Mouse (Mus musculus): ENCODE measurements around the gene Glb1. TPM values are rescaled to one million over a fixed set of nuclear protein-coding genes. Genes with fewer than 3 reads are reported as not detected.

The Glb1 gene
- polyA plus RNA-seq, 1 experiment, result 144 TPM

DNA sequence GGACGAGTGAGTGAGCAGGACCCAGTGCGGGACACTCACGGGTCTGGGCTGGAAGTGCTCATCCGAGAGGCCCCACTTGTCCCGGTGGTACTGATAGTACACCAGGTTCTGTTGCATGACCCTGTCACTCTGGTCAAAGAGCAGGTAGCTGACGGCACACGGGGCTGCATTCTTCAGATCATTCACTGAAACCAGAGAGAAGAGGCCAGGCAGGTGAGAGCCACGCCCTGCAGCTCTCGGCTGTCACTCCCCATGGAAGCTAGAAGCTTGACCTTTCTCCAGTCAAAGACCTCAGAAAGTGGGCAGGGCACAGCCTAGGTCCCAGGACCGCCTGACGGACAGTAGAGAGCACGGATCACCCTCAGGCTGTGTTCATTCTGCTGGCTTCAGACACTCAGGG is 21.0 kb upstream of the Glb1 start:
- peak overlapping the region; percentile 13; the same call in 1 of the 2 replicates for H3K27ac ChIP-seq (ENCODE audit: insufficient read depth, low read depth, low read length)
- no peaks in the 10 kb centered on the region; the same call in 1 of the 2 replicates for H3K36me3 ChIP-seq (ENCODE audit: control insufficient read depth, insufficient read depth, low read length)
- H3K4me1 ChIP-seq (ENCODE audit: control insufficient read depth, insufficient read depth, low read length), result peaks cover 6% of the 10 kb centered on the region; the same call in 1 of the 2 replicates
- peak; percentile 59 for DNase-seq
- WGBS, result 64% methylated on average over 12 of the region's 12 CpGs
- no peak overlapping the region for H3K4me3 ChIP-seq (ENCODE audit: insufficient read depth, low read depth, low read length)
- H3K27me3 ChIP-seq (replicated peaks; ENCODE audit: control insufficient read depth, insufficient read depth, low read length), result no peaks in the 10 kb centered on the region
- TF ChIP-seq CTCF (conservative IDR thresholded peaks at IDR 0.05; ENCODE audit: insufficient read depth, insufficient read length, low read depth, low read length) (no peak), POLR2A (IDR thresholded peaks at IDR 0.05; ENCODE audit: low read depth, low read length) (no peak)

DNA sequence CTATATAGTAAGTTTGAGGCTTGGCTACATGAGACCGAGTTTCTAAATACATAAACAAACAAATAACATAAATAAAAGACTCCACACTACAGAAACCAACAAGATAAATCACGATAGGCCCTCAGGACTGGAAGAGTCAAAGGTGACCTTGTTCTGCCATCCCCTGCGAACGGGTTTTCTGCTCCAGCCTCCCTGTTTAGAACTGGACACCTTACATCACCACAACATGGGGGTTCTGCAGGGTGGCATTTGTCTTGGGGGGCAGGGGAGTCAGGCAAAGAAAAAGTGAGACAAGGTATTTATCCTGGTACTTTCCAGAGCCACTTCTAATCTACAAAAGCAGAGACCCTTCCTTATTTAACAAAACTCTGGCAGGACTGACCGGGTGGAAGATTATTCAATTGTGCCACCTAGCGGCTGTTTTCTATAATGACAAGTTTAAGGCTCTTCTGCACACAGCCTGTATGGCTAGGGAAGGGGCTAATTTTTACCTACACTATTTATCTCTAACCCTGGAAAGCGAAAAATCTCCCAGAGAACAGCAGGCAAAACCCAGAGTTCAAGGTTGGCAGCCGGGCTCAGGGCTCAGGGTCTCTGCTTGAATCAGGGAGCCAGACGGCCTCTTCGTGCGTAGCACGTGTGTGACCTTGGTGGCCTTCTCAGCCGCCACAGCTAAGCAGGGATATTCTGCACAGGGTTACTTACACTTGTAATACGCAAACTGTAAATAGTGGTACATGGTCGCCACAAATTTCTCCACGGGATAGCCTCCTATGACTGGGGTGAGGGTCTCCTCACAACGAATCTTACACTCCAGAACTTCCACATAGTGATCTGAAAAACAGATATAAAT is 19.8 kb upstream of the Glb1 start:
- Histone ChIP-seq H3K4me1 (ENCODE audit: control insufficient read depth, insufficient read depth, low read length) (peaks cover 6% of the 10 kb centered on the region; the same call in 1 of the 2 replicates), H3K27me3 (replicated peaks; ENCODE audit: control insufficient read depth, insufficient read depth, low read length) (no peaks in the 10 kb centered on the region), H3K27ac (ENCODE audit: insufficient read depth, low read depth, low read length) (no peak overlapping the region), H3K36me3 (ENCODE audit: control insufficient read depth, insufficient read depth, low read length) (no peaks in the 10 kb centered on the region; the same call in 1 of the 2 replicates), H3K4me3 (ENCODE audit: insufficient read depth, low read depth, low read length) (no peak overlapping the region)
- 61% methylated on average over 17 of the region's 17 CpGs for WGBS
- TF ChIP-seq CTCF (conservative IDR thresholded peaks at IDR 0.05; ENCODE audit: insufficient read depth, insufficient read length, low read depth, low read length), result 0 out of 2 replicates have a peak, but pooled peaks have one; percentile 23
- TF ChIP-seq POLR2A (IDR thresholded peaks at IDR 0.05; ENCODE audit: low read depth, low read length), result no peak
- DNase-seq, result peak; percentile 63

DNA sequence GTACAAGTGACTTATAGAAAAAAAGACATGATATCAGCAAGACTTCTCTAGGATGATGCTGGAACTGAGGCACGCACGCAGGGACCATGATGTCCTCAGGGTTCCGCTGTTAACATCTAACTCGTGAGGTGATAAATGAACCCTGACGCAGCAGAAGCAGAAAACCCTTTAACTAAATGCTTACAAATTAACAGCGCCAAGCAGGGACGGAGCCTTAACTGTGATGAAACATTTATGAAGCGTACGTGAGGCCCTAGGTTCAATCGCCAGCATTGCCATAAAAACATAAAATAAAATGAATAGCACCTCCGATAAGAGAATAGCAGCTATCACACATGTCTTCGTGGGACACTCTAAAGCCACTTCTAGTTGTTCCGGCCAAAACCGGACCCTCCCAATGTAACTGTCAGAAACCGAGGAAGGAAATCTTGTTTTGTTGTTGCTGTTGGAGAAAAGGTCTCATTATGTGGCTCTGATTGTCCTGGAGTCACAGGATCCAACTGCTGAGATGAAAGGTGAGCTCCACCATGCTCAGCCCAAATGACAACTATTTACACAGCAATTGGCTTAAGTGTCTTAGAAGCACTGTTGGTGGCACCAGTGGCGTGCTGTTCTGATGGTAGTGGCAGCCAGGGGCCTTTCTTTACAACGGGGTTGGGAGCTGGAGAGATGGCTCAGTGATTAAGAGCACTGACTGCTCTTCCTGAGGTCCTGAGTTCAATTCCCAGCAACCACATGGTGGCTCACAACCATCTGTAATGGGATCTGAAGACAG is 17.8 kb upstream of the Glb1 start:
- 51% methylated on average over 17 of the region's 17 CpGs for WGBS
- Histone ChIP-seq H3K27me3 (replicated peaks; ENCODE audit: control insufficient read depth, insufficient read depth, low read length) (no peaks in the 10 kb centered on the region), H3K27ac (ENCODE audit: insufficient read depth, low read depth, low read length) (peak overlapping the region; percentile 88), H3K4me3 (ENCODE audit: insufficient read depth, low read depth, low read length) (no peak overlapping the region), H3K36me3 (ENCODE audit: control insufficient read depth, insufficient read depth, low read length) (no peaks in the 10 kb centered on the region; the same call in 1 of the 2 replicates), H3K4me1 (ENCODE audit: control insufficient read depth, insufficient read depth, low read length) (peaks cover 6% of the 10 kb centered on the region; the same call in 1 of the 2 replicates)
- peak; percentile 75 for DNase-seq
- TF ChIP-seq POLR2A (IDR thresholded peaks at IDR 0.05; ENCODE audit: low read depth, low read length) (no peak), CTCF (conservative IDR thresholded peaks at IDR 0.05; ENCODE audit: insufficient read depth, insufficient read length, low read depth, low read length) (no peak)

DNA sequence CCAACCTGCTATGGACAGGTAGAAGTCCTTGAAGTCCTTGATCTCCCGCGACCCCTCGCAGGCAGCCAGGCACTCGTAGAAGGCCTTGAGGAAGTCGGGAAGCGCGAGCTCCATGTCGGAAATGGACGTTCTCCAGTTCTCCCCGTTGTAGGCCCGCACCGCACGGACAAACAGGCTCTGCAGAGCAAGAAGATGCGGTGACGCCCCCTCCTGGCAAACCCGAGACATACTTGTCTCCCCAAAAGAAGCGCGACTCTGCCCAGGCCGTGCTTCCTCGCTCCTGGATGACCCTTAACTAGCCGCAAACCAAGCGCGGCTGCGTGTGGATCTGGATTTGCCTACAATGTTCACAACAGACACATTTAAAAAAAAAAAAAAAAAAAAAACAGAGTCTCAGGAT is 16.2 kb upstream of the Glb1 start:
- H3K27me3 ChIP-seq (replicated peaks; ENCODE audit: control insufficient read depth, insufficient read depth, low read length), result no peaks in the 10 kb centered on the region
- H3K36me3 ChIP-seq (ENCODE audit: control insufficient read depth, insufficient read depth, low read length), result no peaks in the 10 kb centered on the region; the same call in 1 of the 2 replicates
- 94% methylated on average over 24 of the region's 24 CpGs for WGBS
- H3K27ac ChIP-seq (ENCODE audit: insufficient read depth, low read depth, low read length), result no peak overlapping the region
- DNase-seq, result no peak
- no peak overlapping the region for H3K4me3 ChIP-seq (ENCODE audit: insufficient read depth, low read depth, low read length)
- no peak for TF ChIP-seq CTCF (conservative IDR thresholded peaks at IDR 0.05; ENCODE audit: insufficient read depth, insufficient read length, low read depth, low read length)
- no peak for TF ChIP-seq POLR2A (IDR thresholded peaks at IDR 0.05; ENCODE audit: low read depth, low read length)
- peaks cover 6% of the 10 kb centered on the region; the same call in 1 of the 2 replicates for H3K4me1 ChIP-seq (ENCODE audit: control insufficient read depth, insufficient read depth, low read length)

DNA sequence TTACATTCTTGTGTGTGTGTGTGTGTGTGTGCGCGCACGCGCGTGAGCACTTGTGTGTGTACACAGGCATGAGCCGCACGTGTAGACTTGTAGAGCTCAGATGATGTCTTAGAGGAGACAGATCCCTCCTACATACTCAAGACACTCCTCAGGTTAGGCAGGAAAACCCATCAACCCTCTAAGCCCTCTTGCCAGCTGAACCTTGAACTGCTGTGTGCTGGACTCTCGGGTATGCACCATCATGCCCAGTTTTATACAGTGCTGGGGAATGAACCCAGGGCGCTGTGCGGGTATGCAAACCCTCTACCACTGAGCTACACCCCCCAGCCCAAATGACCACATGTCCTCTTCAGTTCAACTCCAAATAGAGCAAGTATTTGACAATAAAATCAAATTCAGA is 15.7 kb upstream of the Glb1 start:
- TF ChIP-seq POLR2A (IDR thresholded peaks at IDR 0.05; ENCODE audit: low read depth, low read length) (no peak), CTCF (conservative IDR thresholded peaks at IDR 0.05; ENCODE audit: insufficient read depth, insufficient read length, low read depth, low read length) (no peak)
- peak overlapping the region; percentile 13; the same call in 1 of the 2 replicates for H3K27ac ChIP-seq (ENCODE audit: insufficient read depth, low read depth, low read length)
- no peaks in the 10 kb centered on the region for H3K27me3 ChIP-seq (replicated peaks; ENCODE audit: control insufficient read depth, insufficient read depth, low read length)
- no peaks in the 10 kb centered on the region; the same call in 1 of the 2 replicates for H3K36me3 ChIP-seq (ENCODE audit: control insufficient read depth, insufficient read depth, low read length)
- no peak overlapping the region for H3K4me3 ChIP-seq (ENCODE audit: insufficient read depth, low read depth, low read length)
- WGBS, result 81% methylated on average over 10 of the region's 10 CpGs
- DNase-seq, result peak; percentile 81
- peaks cover 6% of the 10 kb centered on the region; the same call in 1 of the 2 replicates for H3K4me1 ChIP-seq (ENCODE audit: control insufficient read depth, insufficient read depth, low read length)

DNA sequence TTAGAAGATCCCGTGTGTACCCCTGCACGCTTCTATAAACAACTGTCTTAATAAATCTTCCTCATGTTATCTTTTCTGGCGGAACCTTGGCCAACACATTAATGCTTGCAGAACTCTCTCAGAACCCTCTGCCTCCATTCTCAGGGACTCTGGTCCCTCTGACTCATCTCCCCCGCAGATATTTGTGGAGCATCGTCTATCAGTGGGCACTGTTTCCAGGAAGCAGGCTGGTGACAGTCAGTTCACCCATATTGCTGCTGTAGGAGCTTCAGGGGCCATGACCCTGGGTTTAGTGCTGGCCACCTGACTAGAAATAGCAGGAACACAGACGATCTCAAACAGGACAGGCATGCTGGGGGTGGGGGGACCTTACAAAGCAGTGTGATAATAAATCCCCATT is 13.8 kb upstream of the Glb1 start:
- Histone ChIP-seq H3K4me3 (ENCODE audit: insufficient read depth, low read depth, low read length) (no peak overlapping the region), H3K36me3 (ENCODE audit: control insufficient read depth, insufficient read depth, low read length) (no peaks in the 10 kb centered on the region; the same call in 1 of the 2 replicates), H3K27me3 (replicated peaks; ENCODE audit: control insufficient read depth, insufficient read depth, low read length) (no peaks in the 10 kb centered on the region), H3K27ac (ENCODE audit: insufficient read depth, low read depth, low read length) (no peak overlapping the region), H3K4me1 (ENCODE audit: control insufficient read depth, insufficient read depth, low read length) (peaks cover 6% of the 10 kb centered on the region; the same call in 1 of the 2 replicates)
- WGBS, result 51% methylated on average over 6 of the region's 6 CpGs
- no peak for DNase-seq
- TF ChIP-seq CTCF (conservative IDR thresholded peaks at IDR 0.05; ENCODE audit: insufficient read depth, insufficient read length, low read depth, low read length), result no peak
- no peak for TF ChIP-seq POLR2A (IDR thresholded peaks at IDR 0.05; ENCODE audit: low read depth, low read length)

Measured in kidney, adult 2 months (tissue).